Mouse (Mus musculus) heart, embryonic 11.5 days (tissue): ENCODE results near the gene Abhd6. TPM values are rescaled to one million over a fixed set of nuclear protein-coding genes. Genes with fewer than 3 reads are reported as not detected.

ENCODE experiments used
- ATAC-seq: fragments of 200-750 bp; cut with Nextera tagmentation; replicated peaks from 2 replicates; pipeline ENCODE4 v1.8.0; 2017; ENCODE audit warnings: moderate library complexity; ENCODE audit not compliant: insufficient number of reproducible peaks, low FRiP score, low TSS enrichment
- H3K27ac ChIP-seq: fragments of 300-500 bp; sonication (generic); 2 replicates; pipeline ENCODE4 v1.5.1; 2014; ENCODE audit warnings: mild to moderate bottlenecking, low read depth, low read length
- H3K27me3 ChIP-seq: fragments of 300-500 bp; sonication (generic); 2 replicates; pipeline ENCODE4 v1.6.1; 2014; ENCODE audit warnings: mild to moderate bottlenecking, low read length, mixed read lengths; ENCODE audit not compliant: control insufficient read depth, insufficient read depth
- H3K36me3 ChIP-seq: fragments of 300-500 bp; sonication (generic); 2 replicates; pipeline ENCODE4 v1.6.1; 2014; ENCODE audit warnings: mild to moderate bottlenecking, low read length, moderate library complexity, mixed read lengths; ENCODE audit not compliant: control insufficient read depth, insufficient read depth
- H3K4me1 ChIP-seq: fragments of 300-500 bp; sonication (generic); 2 replicates; pipeline ENCODE4 v1.6.1; 2014; ENCODE audit warnings: low read length; ENCODE audit not compliant: control insufficient read depth, insufficient read depth
- H3K4me2 ChIP-seq: fragments of 300-500 bp; sonication (generic); 2 replicates; pipeline ENCODE4 v1.6.1; 2014; ENCODE audit warnings: mild to moderate bottlenecking, moderate library complexity
- H3K4me3 ChIP-seq: fragments of 300-500 bp; sonication (generic); 2 replicates; pipeline ENCODE4 v1.5.1; 2014; ENCODE audit warnings: low read depth, low read length
- H3K9ac ChIP-seq: fragments of 300-500 bp; sonication (generic); 2 replicates; pipeline ENCODE4 v1.6.1; 2014; ENCODE audit warnings: mild to moderate bottlenecking, low read depth, low read length, moderate library complexity
- H3K9me3 ChIP-seq: fragments of 300-500 bp; sonication (generic); replicated peaks from 2 replicates; pipeline ENCODE4 v1.6.1; 2016; ENCODE audit warnings: low read length; ENCODE audit not compliant: control insufficient read depth
- WGBS: fragments of 180-500 bp; shearing (Covaris S2); extraction: QIAGEN DNeasy Blood & Tissue Kit; methylation state at CpG from one replicate; pipeline ENCODE4 v1.1.7; 2014; ENCODE audit not compliant: insufficient replicate concordance; 5-methylcytosine and 5-hydroxymethylcytosine counted together
- polyA plus RNA-seq: library from polyadenylated mRNA; unstranded; fragments of >200 nt; fragmentation: Nextera tagmentation; extraction: Ambion mirVana; gene quantifications from 2 replicates; pipeline ENCODE4 v1.2.1, GENCODE M21; 2014

Abhd6 gene
- polyA plus RNA-seq, 1 experiment from 2014 or later, result 10.2 TPM

- Histone ChIP-seq H3K4me2 (no peak overlapping the region), H3K9ac (no peak overlapping the region), H3K27ac (no peak overlapping the region), H3K36me3 (no peaks in the 10 kb centered on the region), H3K9me3 (no peaks in the 10 kb centered on the region), H3K4me1 (peaks cover 3% of the 10 kb centered on the region), H3K27me3 (no peaks in the 10 kb centered on the region), H3K4me3 (no peak overlapping the region)
- ATAC-seq, result no peak
- 53% methylated on average over 11 of the region's 11 CpGs for WGBS
These were observed 38.3 kb upstream of the Abhd6 start for GRCm38 (mm10) chr14:7964219-7964889.

GRCm38 (mm10) chr14:7971889-7972493, 30.7 kb upstream of the Abhd6 start:
- Histone ChIP-seq H3K9ac (no peak overlapping the region), H3K4me3 (no peak overlapping the region), H3K27ac (no peak overlapping the region), H3K27me3 (no peaks in the 10 kb centered on the region), H3K4me1 (no peaks in the 10 kb centered on the region), H3K4me2 (no peak overlapping the region), H3K36me3 (no peaks in the 10 kb centered on the region), H3K9me3 (no peaks in the 10 kb centered on the region)
- WGBS, result 65% methylated on average over 10 of the region's 10 CpGs
- ATAC-seq, result no peak

- Histone ChIP-seq H3K4me2 (no peak overlapping the region), H3K36me3 (no peaks in the 10 kb centered on the region), H3K9ac (no peak overlapping the region), H3K4me1 (no peaks in the 10 kb centered on the region), H3K27ac (no peak overlapping the region), H3K4me3 (no peak overlapping the region), H3K27me3 (no peaks in the 10 kb centered on the region), H3K9me3 (no peaks in the 10 kb centered on the region)
- 88% methylated on average over 1 of the region's 1 CpGs for WGBS
- no peak for ATAC-seq
These were observed 28.1 kb upstream of the Abhd6 start for GRCm38 (mm10) chr14:7974643-7975042.

GRCm38 (mm10) chr14:7975177-7975576, 27.5 kb upstream of the Abhd6 start:
- no peak for ATAC-seq

GRCm38 (mm10) chr14:7977471-7977870, 25.2 kb upstream of the Abhd6 start:
- Histone ChIP-seq H3K4me1 (no peaks in the 10 kb centered on the region), H3K4me3 (no peak overlapping the region), H3K27ac (no peak overlapping the region), H3K9me3 (no peaks in the 10 kb centered on the region), H3K4me2 (no peak overlapping the region), H3K36me3 (no peaks in the 10 kb centered on the region), H3K27me3 (no peaks in the 10 kb centered on the region), H3K9ac (no peak overlapping the region)
- ATAC-seq, result no peak
- WGBS, result 87% methylated on average over 1 of the region's 1 CpGs

More at GRCm38 (mm10) chr14:7975177-7975576, 27.5 kb upstream of the Abhd6 start:
- Histone ChIP-seq H3K4me2 (no peak overlapping the region), H3K9ac (no peak overlapping the region), H3K36me3 (no peaks in the 10 kb centered on the region), H3K9me3 (no peaks in the 10 kb centered on the region), H3K27ac (no peak overlapping the region), H3K27me3 (no peaks in the 10 kb centered on the region), H3K4me1 (no peaks in the 10 kb centered on the region), H3K4me3 (no peak overlapping the region)
- WGBS, result 85% methylated on average over 6 of the region's 6 CpGs

GRCm38 (mm10) chr14:7978183-7978582, 24.5 kb upstream of the Abhd6 start:
- Histone ChIP-seq H3K27me3 (no peaks in the 10 kb centered on the region), H3K36me3 (no peaks in the 10 kb centered on the region), H3K4me1 (no peaks in the 10 kb centered on the region), H3K27ac (no peak overlapping the region), H3K9me3 (no peaks in the 10 kb centered on the region), H3K4me2 (no peak overlapping the region), H3K4me3 (no peak overlapping the region), H3K9ac (no peak overlapping the region)
- ATAC-seq, result no peak
- WGBS, result 73% methylated on average over 1 of the region's 1 CpGs

- H3K4me2 ChIP-seq, result no peak overlapping the region
- H3K27ac ChIP-seq, result no peak overlapping the region
- no peaks in the 10 kb centered on the region for H3K36me3 ChIP-seq
- WGBS, result 100% methylated on average over 1 of the region's 1 CpGs
- ATAC-seq, result no peak
- no peaks in the 10 kb centered on the region for H3K4me1 ChIP-seq
- no peak overlapping the region for H3K4me3 ChIP-seq
- no peak overlapping the region for H3K9ac ChIP-seq
- no peaks in the 10 kb centered on the region for H3K9me3 ChIP-seq
- H3K27me3 ChIP-seq, result no peaks in the 10 kb centered on the region
These were observed 21.5 kb upstream of the Abhd6 start for GRCm38 (mm10) chr14:7981226-7981625.

- ATAC-seq, result no peak
- H3K9me3 ChIP-seq, result no peaks in the 10 kb centered on the region
- H3K27ac ChIP-seq, result no peak overlapping the region
- H3K9ac ChIP-seq, result no peak overlapping the region
- H3K4me3 ChIP-seq, result no peak overlapping the region
- H3K36me3 ChIP-seq, result no peaks in the 10 kb centered on the region
- H3K4me2 ChIP-seq, result no peak overlapping the region
- WGBS, result 91% methylated on average over 6 of the region's 6 CpGs
- H3K4me1 ChIP-seq, result no peaks in the 10 kb centered on the region
- no peaks in the 10 kb centered on the region for H3K27me3 ChIP-seq
These were observed 15.8 kb upstream of the Abhd6 start for GRCm38 (mm10) chr14:7986913-7987312.

- Histone ChIP-seq H3K27me3 (no peaks in the 10 kb centered on the region), H3K4me2 (no peak overlapping the region), H3K4me1 (no peaks in the 10 kb centered on the region), H3K9me3 (no peaks in the 10 kb centered on the region), H3K36me3 (no peaks in the 10 kb centered on the region), H3K4me3 (no peak overlapping the region), H3K27ac (no peak overlapping the region), H3K9ac (no peak overlapping the region)
- WGBS, result 62% methylated on average over 1 of the region's 1 CpGs
- ATAC-seq, result no peak
These were observed 13.3 kb upstream of the Abhd6 start for GRCm38 (mm10) chr14:7989371-7989770.
